Mouse (Mus musculus): ENCODE data around the gene Vmn2r49. TPM values are rescaled to one million over a fixed set of nuclear protein-coding genes. Genes with fewer than 3 reads are reported as not detected.
"Not testable (repeated sequence)": the region's sequence is repeated elsewhere in the genome, so short reads cannot be mapped to it uniquely, and the experiment has no call there.

Vmn2r49 gene
- polyA plus RNA-seq (2015; fragmentation: Nextera tagmentation; extraction: Ambion mirVana), result not detected in 2 replicates

- H3K9ac ChIP-seq (ENCODE audit: low read length); H3K9me3 ChIP-seq (replicated peaks; ENCODE audit: control insufficient read depth, low read length); H3K4me2 ChIP-seq (ENCODE audit: low read depth, low read length); H3K27ac ChIP-seq (ENCODE audit: low read length); H3K36me3 ChIP-seq (ENCODE audit: control insufficient read depth, insufficient read depth); H3K4me3 ChIP-seq (ENCODE audit: low read length); ATAC-seq (replicated peaks; ENCODE audit: extremely low read depth, insufficient read depth, low FRiP score); H3K4me1 ChIP-seq (ENCODE audit: control insufficient read depth, insufficient read depth, low read length); H3K27me3 ChIP-seq (ENCODE audit: control insufficient read depth, insufficient read depth, low read length): not testable (repeated sequence)
- WGBS, result no CpG with 5 or more reads among the region's 2 CpGs
These were observed at the start of gene Vmn2r49 for GRCm38 (mm10) chr7:9992157-9992556. TSS of gene Vmn2r49 (minus strand) at chr7:9992257.

GRCm38 (mm10) chr7:9953485-9953884 is 38.6 kb downstream of the Vmn2r49 start, which contains the start of gene Vmn2r48:
TSS of gene Vmn2r48 (minus strand) at chr7:9953585.
- not testable (repeated sequence) for H3K36me3 ChIP-seq (ENCODE audit: control insufficient read depth, insufficient read depth); H3K27ac ChIP-seq (ENCODE audit: low read length); H3K4me3 ChIP-seq (ENCODE audit: low read length); H3K4me2 ChIP-seq (ENCODE audit: low read depth, low read length); H3K9me3 ChIP-seq (replicated peaks; ENCODE audit: control insufficient read depth, low read length); ATAC-seq (replicated peaks; ENCODE audit: extremely low read depth, insufficient read depth, low FRiP score); H3K27me3 ChIP-seq (ENCODE audit: control insufficient read depth, insufficient read depth, low read length); H3K9ac ChIP-seq (ENCODE audit: low read length); H3K4me1 ChIP-seq (ENCODE audit: control insufficient read depth, insufficient read depth, low read length)
- 61% methylated on average over 2 of the region's 2 CpGs for WGBS

Other genes with a start within 250 kb of the Vmn2r49 start
- gene Vmn2r46, start 221.7 kb downstream of the Vmn2r49 start, polyA plus RNA-seq (2015; fragmentation: Nextera tagmentation; extraction: Ambion mirVana), result not detected in 2 replicates
- gene Vmn2r47, start 150.9 kb downstream of the Vmn2r49 start, polyA plus RNA-seq (2015; fragmentation: Nextera tagmentation; extraction: Ambion mirVana), result not detected in 2 replicates
- not detected in 2 replicates for gene Vmn2r48, start 38.7 kb downstream of the Vmn2r49 start, polyA plus RNA-seq (2015; fragmentation: Nextera tagmentation; extraction: Ambion mirVana)
- not detected in 2 replicates for gene Vmn2r50, start 61.0 kb upstream of the Vmn2r49 start, polyA plus RNA-seq (2015; fragmentation: Nextera tagmentation; extraction: Ambion mirVana)
- gene Vmn2r51, start 113.5 kb upstream of the Vmn2r49 start, polyA plus RNA-seq (2015; fragmentation: Nextera tagmentation; extraction: Ambion mirVana), result not detected in 2 replicates
- not detected in 2 replicates for gene Vmn2r52, start 184.3 kb upstream of the Vmn2r49 start, polyA plus RNA-seq (2015; fragmentation: Nextera tagmentation; extraction: Ambion mirVana)